Mouse (Mus musculus) left cerebral cortex, adult 8-10 months (tissue): ENCODE measurements at regions not wholly inside any gene's neighbourhood (a gene's known extent, or its start where the extent isn't known, plus 50 kb on each side); places are given as distances from the start of the nearest gene placed in this dataset.

ENCODE experiments used
- DNase-seq, 2 experiments: peaks; one replicate each; pipeline ENCODE4 v3.0.0; 2022; ENCODE audit warnings: low spot score in 2 of 2

DNA sequence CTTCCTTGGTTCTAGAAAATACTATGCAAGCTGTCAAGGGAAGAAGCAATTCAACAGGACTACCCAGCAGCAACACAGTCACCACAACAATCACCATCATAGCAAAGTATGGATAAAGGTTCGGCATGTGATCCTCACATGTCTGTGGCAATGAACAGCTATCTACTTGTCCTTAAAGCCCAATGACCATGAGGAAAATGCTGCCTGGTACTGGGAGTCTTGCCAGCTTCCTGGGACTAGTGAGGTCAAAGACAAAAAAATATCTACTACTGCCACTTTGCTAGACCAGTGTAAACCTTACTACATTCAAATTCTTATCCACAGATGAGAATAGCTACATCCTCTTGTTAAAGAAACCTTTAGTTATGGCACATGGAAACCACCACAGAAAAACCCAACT lies 346.3 kb downstream of the Wdr20rt start:
- DNase-seq, result no peak

- no peak for DNase-seq
These were observed 368.2 kb downstream of the Wdr20rt start for GRCm38 (mm10) chr12:65593559-65593958.

DNA sequence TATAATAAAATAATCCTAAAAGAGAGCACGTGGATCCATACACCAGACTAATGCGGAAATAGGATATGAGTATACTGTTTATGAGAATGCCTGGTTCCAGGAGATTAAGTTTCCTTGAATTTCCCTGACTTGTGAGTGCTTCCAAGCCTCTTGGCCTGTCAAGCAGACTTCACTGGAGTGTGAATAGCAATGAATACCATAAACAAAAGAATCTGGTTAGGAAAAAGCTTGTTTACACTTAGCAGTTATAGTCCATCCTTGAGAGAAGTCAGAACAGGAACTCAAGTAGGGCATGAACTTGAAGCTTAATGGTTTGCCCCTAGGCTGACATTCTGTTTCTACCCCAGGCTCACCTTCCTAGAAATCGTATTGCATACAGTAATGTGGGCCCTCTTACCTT lies 368.8 kb downstream of the Wdr20rt start:
- DNase-seq, result no peak

DNA sequence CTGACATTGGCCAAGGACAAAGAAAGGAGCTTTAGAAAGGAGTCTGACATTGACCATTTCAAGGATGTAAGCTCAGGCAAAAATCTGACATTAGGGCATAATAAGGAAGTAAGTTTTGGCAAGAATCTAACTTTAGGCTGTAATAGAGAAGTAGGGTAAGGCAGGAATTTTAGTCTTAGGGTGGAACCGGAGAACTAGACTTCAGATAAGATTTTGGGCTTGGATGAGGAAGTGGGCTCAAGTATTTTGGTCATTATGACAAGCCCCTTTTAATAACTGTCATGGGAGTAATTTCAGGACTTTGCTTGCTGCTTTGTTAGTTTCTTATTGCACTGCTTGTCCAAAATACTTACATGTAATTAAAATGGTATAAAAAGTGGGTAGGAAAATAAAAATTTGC lies 418.9 kb downstream of the Wdr20rt start:
- no peak for DNase-seq

DNA sequence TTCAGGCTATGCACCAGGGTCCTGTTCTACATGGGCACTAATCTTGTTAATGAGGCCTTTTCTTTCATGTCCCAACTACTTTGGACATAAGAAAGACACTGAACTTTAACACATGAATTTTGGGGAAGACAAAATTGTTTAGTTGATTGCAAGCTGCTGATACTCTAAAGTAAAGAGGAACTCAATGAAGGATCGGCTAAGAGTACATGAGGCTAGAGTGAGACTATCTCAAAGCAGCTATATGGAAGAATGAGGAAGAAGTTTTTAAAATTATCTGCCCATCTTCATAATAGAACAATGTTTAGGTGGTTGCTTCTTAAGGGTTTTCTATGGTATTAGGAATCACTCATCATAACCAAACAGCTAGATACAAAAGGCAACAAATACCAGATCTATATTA lies 431.5 kb downstream of the Wdr20rt start:
- DNase-seq, result no peak

DNA sequence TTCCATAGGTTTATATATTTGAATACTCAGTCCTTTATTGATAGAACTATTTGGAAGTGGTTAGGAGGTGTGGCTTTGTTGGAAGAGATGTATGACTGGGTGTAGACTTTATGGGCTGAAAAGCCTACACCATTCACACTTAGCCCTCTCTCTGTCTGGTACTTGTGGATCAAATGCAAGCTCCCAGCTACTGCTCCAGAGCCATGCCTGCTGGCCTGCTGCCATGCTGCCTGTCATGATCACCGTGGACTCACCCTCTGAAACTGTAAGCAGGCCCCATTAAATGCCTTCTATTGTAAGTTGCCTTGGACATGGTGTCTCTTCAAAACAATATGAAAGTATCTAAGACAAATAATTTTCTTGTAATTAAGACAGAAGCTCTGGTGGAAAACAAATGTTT lies 446.4 kb downstream of the Wdr20rt start:
- no peak for DNase-seq

- peak in 1 of 2 experiments; percentile 12 for DNase-seq
These were observed 447.9 kb downstream of the Wdr20rt start for GRCm38 (mm10) chr12:65673193-65673592.

DNA sequence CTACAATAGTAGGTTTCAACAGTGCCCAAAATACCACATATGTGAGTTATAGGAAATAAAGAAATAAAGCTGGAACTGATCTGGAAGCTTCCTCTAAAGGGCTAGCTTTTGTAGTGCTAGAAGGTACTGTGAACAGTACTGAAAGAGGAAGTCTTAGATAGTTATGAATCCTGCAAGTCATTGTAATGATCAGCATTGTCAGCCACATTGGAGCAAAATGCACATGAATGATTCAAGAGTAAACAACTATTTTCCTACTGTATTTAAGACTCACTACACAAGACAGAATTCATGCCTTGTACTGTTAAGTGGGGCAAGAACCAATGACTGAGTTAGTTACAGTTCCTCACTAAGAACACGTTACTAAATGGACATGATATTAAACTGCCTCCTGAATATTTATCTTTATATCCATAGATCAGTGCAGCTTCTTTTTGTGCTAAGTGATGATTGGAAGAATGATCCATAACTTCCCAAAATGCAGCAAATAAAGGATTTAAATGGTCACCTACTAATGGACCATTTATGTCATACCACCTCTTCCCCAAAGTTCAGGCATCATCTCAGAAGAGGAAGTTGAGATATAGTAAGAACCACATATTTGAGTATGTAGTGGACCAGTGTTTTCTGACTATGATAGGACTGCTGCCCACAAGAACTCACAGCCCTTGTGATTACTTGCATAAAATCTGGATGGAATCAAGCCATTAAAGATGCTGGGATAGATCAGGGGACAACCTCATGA lies 449.8 kb downstream of the Wdr20rt start:
- no peak for DNase-seq

GRCm38 (mm10) chr12:65680335-65680734 lies 455.0 kb downstream of the Wdr20rt start:
- no peak for DNase-seq

GRCm38 (mm10) chr12:65681826-65682225 lies 456.5 kb downstream of the Wdr20rt start:
- peak in 1 of 2 experiments; percentile 21 for DNase-seq

- DNase-seq, result no peak
These were observed 479.7 kb downstream of the Wdr20rt start for GRCm38 (mm10) chr12:65704985-65705384.

DNA sequence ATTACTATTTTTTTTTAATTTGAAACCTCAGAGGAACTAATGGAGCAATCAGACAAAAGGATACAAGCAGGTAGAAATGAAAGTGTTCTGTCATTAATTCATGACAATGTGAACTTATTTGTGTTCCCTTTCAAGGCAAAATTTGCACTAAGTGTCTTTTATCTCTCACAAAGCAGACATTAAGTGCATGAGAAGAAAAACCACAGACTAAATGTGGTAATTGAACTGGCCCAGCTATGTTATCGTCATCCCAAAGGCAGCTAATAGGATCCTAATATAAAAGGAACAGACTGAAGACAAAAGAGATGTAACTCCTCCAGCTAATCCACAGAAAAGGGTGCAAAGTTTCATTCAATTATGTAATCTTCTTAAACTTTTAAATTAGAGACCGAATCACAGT lies 487.0 kb downstream of the Wdr20rt start:
- no peak for DNase-seq
